Mouse (Mus musculus) forebrain, embryonic 13.5 days (tissue): Measurements from ENCODE around the gene Cybrd1. TPM values are rescaled to one million over a fixed set of nuclear protein-coding genes. Genes with fewer than 3 reads are reported as not detected.

Experiments used
- ATAC-seq: fragments of 200-750 bp; cut with Nextera tagmentation; 2 replicates; pipeline ENCODE4 v1.8.0; 2017
- H3K27ac ChIP-seq: fragments of 300-500 bp; sonication (generic); 2 replicates; pipeline ENCODE4 v1.5.1; 2015; ENCODE audit warnings: inconsistent platforms, mild to moderate bottlenecking, moderate library complexity
- H3K27me3 ChIP-seq: fragments of 300-500 bp; sonication (generic); 2 replicates; pipeline ENCODE4 v1.6.1; 2015; ENCODE audit warnings: mild to moderate bottlenecking, inconsistent platforms
- H3K36me3 ChIP-seq: fragments of 300-500 bp; sonication (generic); 2 replicates; pipeline ENCODE4 v1.6.1; 2015; ENCODE audit warnings: mild to moderate bottlenecking, inconsistent platforms; ENCODE audit not compliant: poor library complexity, severe bottlenecking
- H3K4me1 ChIP-seq: fragments of 300-500 bp; sonication (generic); 2 replicates; pipeline ENCODE4 v1.6.1; 2015; ENCODE audit warnings: inconsistent platforms
- H3K4me2 ChIP-seq: fragments of 300-500 bp; sonication (generic); 2 replicates; pipeline ENCODE4 v1.6.1; 2015; ENCODE audit warnings: inconsistent platforms, mild to moderate bottlenecking, moderate library complexity
- H3K4me3 ChIP-seq: fragments of 300-500 bp; sonication (generic); 2 replicates; pipeline ENCODE4 v1.5.1; 2015; ENCODE audit warnings: mild to moderate bottlenecking, inconsistent platforms
- H3K9ac ChIP-seq: fragments of 300-500 bp; sonication (generic); 2 replicates; pipeline ENCODE4 v1.6.1; 2015; ENCODE audit warnings: mild to moderate bottlenecking, inconsistent platforms
- H3K9me3 ChIP-seq: fragments of 300-500 bp; sonication (generic); replicated peaks from 2 replicates; pipeline ENCODE4 v1.6.1; 2016; ENCODE audit warnings: inconsistent platforms
- WGBS: fragments of 180-500 bp; shearing (Covaris S2); methylation state at CpG from one replicate; pipeline ENCODE4 v1.1.7; 2015; 5-methylcytosine and 5-hydroxymethylcytosine counted together
- polyA plus RNA-seq: library from polyadenylated mRNA; unstranded; fragments of >200 nt; fragmentation: Nextera tagmentation; extraction: Ambion mirVana; gene quantifications from 2 replicates; pipeline ENCODE4 v1.2.1, GENCODE M21; 2015

The Cybrd1 gene
- polyA plus RNA-seq, 1 experiment from 2014 or later, result 0.22 TPM

DNA sequence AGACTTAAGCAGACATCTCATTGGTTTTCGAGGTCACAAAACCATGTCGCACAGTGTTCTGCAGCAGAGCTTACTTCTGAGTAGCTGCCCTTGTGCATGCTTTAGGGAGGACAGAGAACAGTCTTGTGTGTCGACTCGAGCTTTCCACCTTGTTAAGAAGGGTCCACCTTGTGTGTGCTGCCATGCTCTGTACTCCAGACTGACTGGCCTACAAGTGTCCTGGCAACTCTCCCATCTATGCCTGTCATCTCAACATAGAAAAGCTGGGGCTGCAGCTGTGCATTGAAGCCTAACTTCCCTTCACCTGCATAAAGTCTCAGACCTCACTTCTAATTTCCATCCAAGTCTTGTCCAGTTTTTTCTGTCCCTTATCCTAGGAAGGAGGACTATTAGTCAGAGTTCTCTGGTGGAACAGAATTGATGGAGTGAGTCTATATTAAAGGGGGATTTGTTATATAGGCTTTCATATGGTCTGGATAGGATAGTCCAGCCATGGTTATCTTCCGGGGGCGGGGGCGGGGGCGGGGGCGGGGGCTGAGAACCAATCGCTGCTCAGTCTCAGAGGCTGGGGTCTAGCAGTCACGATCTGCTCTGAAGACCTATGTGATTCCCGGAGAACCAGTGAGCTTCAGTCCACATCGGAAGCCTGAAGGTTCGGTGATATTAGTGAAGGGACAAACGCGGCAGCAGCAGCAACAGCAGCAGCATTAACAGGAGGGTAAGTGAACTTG lies 42.0 kb downstream of the Cybrd1 start:
- ATAC-seq, result no peak
- peaks cover 27% of the 10 kb centered on the region for H3K4me1 ChIP-seq
- peak overlapping the region; percentile 49 for H3K4me2 ChIP-seq
- no peaks in the 10 kb centered on the region for H3K27me3 ChIP-seq
- WGBS, result 70% methylated on average over 16 of the region's 16 CpGs
- no peaks in the 10 kb centered on the region for H3K36me3 ChIP-seq
- H3K27ac ChIP-seq, result peak overlapping the region; percentile 62
- H3K4me3 ChIP-seq, result peak overlapping the region; percentile 13; the same call in 1 of the 2 replicates
- H3K9ac ChIP-seq, result no peak overlapping the region
- H3K9me3 ChIP-seq, result no peaks in the 10 kb centered on the region

DNA sequence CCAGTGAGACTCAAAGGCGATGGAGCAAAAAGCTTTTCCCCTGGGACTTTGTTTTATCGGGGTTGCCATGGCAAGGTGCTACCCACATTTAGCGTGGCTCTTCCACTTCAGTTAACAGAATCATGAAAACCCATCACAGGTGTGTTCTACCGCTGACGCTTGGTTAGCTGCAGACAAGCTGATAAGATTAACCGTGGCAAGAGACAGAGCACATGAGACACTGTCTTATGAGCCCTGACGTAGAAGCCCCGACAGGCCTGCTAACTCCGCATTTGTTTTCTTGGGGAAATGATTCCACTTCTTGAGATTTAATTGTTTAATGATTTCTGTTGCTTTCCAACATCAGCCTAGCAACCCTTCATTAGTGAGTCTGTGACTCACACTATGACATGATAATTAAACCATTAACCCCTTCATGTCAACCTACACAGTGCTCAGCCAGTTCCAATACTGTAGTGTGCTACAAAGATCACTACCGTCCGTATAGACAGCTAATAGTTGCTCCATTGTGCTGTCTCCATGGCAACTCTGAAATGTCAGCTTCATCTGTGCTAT lies 42.7 kb downstream of the Cybrd1 start:
- Histone ChIP-seq H3K9ac (0 out of 2 replicates have a peak overlapping the region, but pooled peaks have one; percentile 9), H3K4me2 (peak overlapping the region; percentile 49), H3K9me3 (no peaks in the 10 kb centered on the region), H3K4me1 (peaks cover 27% of the 10 kb centered on the region), H3K27me3 (no peaks in the 10 kb centered on the region), H3K36me3 (no peaks in the 10 kb centered on the region), H3K27ac (peak overlapping the region; percentile 62), H3K4me3 (peak overlapping the region; percentile 13; the same call in 1 of the 2 replicates)
- WGBS, result 19% methylated on average over 11 of the region's 11 CpGs
- peak; percentile 85 for ATAC-seq

DNA sequence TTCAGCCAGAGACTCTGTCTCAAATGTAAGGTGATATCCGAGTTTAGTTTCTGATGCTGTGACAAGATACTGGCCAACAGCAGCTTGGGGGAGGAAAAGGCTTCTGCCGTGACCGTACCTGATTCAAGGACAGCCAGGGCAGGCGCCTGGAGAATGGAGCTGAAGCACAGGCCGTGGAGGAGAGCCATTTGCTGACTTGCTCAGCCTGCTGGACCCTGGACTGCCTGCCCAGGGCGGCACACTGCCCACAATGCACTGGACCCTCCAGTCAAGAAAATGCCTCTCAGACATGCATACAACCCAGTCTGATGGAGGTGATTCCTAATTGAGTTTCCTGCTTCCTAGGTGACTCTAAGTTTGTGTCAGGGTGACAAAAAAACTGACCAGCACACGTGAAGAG lies 43.8 kb downstream of the Cybrd1 start:
- H3K4me3 ChIP-seq, result no peak overlapping the region
- ATAC-seq, result no peak
- no peaks in the 10 kb centered on the region for H3K36me3 ChIP-seq
- no peaks in the 10 kb centered on the region for H3K9me3 ChIP-seq
- peaks cover 27% of the 10 kb centered on the region for H3K4me1 ChIP-seq
- H3K27ac ChIP-seq, result no peak overlapping the region
- H3K27me3 ChIP-seq, result no peaks in the 10 kb centered on the region
- 89% methylated on average over 7 of the region's 7 CpGs for WGBS
- H3K4me2 ChIP-seq, result no peak overlapping the region
- no peak overlapping the region for H3K9ac ChIP-seq

DNA sequence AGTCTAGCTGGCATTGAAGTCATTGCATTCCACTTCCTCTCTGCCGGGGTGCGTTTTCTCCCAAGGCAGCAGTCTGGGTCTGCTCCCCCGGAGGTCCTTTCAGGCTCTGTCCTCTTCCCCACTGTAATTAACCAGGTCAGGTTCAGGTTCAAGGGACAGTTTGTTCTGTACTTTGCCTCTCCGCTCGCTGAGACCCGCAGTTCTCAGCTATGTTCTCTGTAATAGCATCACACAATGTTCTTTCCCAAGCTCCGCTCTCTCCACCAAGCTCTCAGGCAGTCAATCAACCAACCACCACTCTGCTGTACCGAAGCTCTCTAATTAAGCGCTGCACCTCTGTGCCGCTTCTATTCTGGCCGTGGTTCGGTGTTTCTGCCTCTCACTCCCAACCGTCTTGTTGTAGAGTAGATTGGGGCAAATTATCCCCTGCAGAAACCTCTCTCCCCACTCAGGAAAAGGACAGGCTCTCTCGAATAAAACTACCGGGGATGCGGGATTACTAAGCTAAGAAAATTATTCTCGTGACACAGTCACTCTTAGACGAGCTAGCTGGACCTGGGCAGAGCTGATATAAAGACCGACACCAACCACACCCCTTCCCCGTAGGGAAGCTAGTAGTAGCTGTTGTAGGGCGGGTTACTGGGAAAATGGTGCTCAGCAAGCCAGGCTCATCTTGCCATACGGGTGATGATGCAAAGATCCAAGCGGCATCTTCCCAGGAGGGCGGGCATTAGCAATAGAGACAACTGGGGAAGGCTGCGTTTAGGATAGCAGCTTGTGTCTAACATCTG lies 45.3 kb downstream of the Cybrd1 start:
- no peaks in the 10 kb centered on the region for H3K27me3 ChIP-seq
- H3K36me3 ChIP-seq, result no peaks in the 10 kb centered on the region
- H3K9me3 ChIP-seq, result no peaks in the 10 kb centered on the region
- 78% methylated on average over 25 of the region's 25 CpGs for WGBS
- no peak for ATAC-seq
- H3K4me3 ChIP-seq, result no peak overlapping the region
- peaks cover 28% of the 10 kb centered on the region for H3K4me1 ChIP-seq
- no peak overlapping the region for H3K4me2 ChIP-seq
- no peak overlapping the region for H3K27ac ChIP-seq
- H3K9ac ChIP-seq, result no peak overlapping the region

DNA sequence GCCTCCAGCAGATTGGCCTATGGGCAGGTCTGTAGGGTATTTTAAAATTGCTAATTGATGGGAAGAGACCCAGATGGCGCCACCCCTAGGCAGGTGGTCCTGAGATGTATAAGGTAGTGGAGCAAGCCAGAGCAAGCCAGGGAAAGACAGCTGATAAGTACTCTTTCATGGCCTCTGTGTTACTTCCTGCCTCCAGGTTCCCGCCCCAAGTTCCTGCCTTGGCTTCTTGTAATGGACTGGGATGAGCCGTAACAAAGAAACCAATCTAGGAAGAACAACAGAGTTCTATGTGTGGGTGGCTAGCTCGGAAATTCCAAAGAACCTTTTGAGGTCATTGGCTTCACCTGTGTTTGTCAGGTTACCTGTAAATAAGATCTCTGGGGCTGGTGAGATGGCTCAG lies 49.5 kb downstream of the Cybrd1 start:
- Histone ChIP-seq H3K9me3 (no peaks in the 10 kb centered on the region), H3K4me2 (no peak overlapping the region), H3K4me1 (peaks cover 22% of the 10 kb centered on the region), H3K9ac (no peak overlapping the region), H3K27me3 (no peaks in the 10 kb centered on the region), H3K4me3 (no peak overlapping the region), H3K36me3 (no peaks in the 10 kb centered on the region), H3K27ac (no peak overlapping the region)
- WGBS, result 83% methylated on average over 4 of the region's 4 CpGs
- ATAC-seq, result no peak

DNA sequence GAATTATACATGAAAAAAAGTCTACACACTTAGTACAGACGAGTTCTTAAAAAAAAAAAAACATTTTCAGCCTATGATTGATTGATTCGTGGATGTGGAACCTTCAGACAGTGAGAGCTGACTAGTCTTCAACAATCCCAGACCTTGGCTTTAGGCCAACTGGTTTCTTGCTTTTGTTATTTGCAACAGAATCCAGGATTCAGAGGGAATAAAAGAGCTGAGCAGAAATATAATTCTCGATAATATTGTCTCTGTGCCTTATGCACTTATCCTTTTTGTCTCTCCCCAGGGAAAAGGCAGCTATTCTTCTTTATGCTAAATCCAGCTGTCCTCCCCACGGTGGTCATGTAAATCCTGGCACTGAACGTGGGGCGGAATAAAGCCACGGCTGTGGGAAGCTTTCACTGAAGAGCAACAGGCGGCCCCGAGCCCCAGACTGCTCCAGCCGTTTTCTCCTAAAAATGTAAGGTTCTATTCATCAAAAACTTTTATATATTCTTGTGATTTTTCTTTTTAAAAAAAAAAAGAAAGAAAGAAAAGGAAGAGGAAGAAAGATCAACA lies 50.8 kb downstream of the Cybrd1 start:
- ATAC-seq, result 0 out of 2 replicates have a peak, but pooled peaks have one; percentile 30
- H3K9ac ChIP-seq, result no peak overlapping the region
- peak overlapping the region; percentile 40; the same call in 1 of the 2 replicates for H3K27ac ChIP-seq
- H3K27me3 ChIP-seq, result no peaks in the 10 kb centered on the region
- no peaks in the 10 kb centered on the region for H3K36me3 ChIP-seq
- H3K4me2 ChIP-seq, result no peak overlapping the region; the same call in 1 of the 2 replicates
- peaks cover 18% of the 10 kb centered on the region for H3K4me1 ChIP-seq
- H3K4me3 ChIP-seq, result no peak overlapping the region
- no peaks in the 10 kb centered on the region for H3K9me3 ChIP-seq
- WGBS, result 10% methylated on average over 10 of the region's 10 CpGs

DNA sequence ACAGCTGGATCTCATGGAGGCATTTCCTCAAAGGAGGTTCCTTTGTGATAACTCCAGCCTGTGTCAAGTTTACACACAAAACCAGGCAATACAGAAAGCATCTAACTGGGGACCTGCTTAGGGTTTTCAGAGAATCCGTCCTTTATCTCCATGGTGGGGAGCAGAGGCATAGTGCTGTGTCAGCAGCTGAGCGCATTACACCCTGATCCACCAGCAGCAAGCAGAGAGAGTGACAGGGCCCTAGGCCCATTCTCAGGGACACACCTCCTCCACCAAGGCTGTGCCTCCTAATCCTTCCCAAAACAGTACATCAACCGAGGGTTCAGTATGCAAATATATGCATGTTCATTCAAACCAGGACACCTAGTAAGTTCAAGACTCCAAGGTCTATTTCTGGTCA lies 55.3 kb downstream of the Cybrd1 start:
- 58% methylated on average over 3 of the region's 3 CpGs for WGBS
- ATAC-seq, result no peak
- no peak overlapping the region for H3K4me3 ChIP-seq

DNA sequence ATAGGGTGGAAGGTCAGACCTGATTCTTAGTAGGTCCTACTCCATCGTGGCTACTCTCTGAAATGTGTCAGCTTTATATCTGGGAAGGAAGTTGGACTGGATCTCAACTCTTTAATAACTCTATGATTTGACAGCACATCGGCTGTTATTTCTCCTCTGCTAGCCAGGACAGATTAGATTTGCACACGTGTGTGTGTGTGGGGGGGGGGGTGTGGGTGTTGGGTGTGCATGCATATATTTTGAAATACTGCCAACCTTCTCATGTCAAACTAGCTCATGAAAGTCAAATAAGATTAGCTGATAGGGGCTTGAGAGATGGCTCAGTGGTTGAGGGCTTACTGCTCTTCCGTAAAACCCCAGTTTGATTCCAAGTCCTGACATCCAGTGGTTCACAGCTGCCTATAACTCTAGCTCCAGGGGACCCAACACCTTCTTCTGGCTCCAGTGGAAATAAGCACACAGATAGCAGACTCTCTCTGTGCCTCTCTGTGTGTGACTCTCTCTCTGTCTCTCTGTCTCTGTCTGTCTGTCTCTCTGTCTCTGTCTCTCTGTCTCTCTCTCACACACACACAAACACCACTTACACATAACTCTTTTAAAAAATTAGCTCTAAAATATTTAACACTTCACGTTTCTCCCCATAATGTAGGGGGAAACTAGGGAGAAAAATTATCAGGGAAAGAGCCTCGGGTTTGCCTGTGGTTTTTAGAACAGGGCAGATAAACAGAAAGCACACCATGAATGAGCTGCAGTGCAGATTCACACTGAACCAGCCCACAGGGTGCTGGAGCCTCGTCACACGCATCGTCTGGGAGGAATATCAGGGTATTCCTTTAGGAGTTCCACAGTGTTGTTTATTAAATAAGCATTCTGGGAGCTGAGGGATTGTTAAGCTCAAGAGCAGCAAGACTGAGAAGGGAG lies 58.9 kb downstream of the Cybrd1 start:
- Histone ChIP-seq H3K27me3 (no peaks in the 10 kb centered on the region), H3K27ac (no peak overlapping the region), H3K9ac (no peak overlapping the region), H3K4me3 (no peak overlapping the region), H3K36me3 (no peaks in the 10 kb centered on the region), H3K4me2 (no peak overlapping the region), H3K4me1 (no peaks in the 10 kb centered on the region), H3K9me3 (no peaks in the 10 kb centered on the region)
- WGBS, result 71% methylated on average over 9 of the region's 9 CpGs
- ATAC-seq, result no peak

More for the DNA sequence above, 55.3 kb downstream of the Cybrd1 start:
- Histone ChIP-seq H3K27me3 (no peaks in the 10 kb centered on the region), H3K4me1 (peaks cover 17% of the 10 kb centered on the region), H3K36me3 (no peaks in the 10 kb centered on the region), H3K9me3 (no peaks in the 10 kb centered on the region), H3K9ac (no peak overlapping the region), H3K27ac (no peak overlapping the region), H3K4me2 (no peak overlapping the region)

DNA sequence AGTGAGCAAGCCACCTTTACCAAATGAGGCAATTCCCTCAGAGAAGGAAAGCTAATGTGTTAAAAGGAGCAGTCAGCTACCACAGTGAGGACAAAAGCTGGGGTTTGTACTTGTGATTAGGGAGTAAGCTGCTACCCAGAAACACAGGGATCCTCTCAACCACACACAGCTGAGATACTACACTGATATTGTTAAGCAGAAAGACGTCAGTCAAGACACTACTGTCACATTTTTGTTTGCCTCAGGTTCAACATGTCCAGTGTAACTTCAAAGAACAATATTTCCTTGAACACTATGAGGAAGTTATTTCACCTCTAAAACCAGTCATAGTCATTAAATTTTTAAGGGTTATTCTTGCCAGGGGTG lies 59.5 kb downstream of the Cybrd1 start:
- H3K4me1 ChIP-seq, result no peaks in the 10 kb centered on the region
- H3K36me3 ChIP-seq, result no peaks in the 10 kb centered on the region
- H3K4me3 ChIP-seq, result no peak overlapping the region
- H3K4me2 ChIP-seq, result no peak overlapping the region
- H3K9me3 ChIP-seq, result no peaks in the 10 kb centered on the region
- WGBS, result 78% methylated on average over 1 of the region's 1 CpGs
- H3K27ac ChIP-seq, result no peak overlapping the region
- no peaks in the 10 kb centered on the region for H3K27me3 ChIP-seq
- H3K9ac ChIP-seq, result no peak overlapping the region
- no peak for ATAC-seq

DNA sequence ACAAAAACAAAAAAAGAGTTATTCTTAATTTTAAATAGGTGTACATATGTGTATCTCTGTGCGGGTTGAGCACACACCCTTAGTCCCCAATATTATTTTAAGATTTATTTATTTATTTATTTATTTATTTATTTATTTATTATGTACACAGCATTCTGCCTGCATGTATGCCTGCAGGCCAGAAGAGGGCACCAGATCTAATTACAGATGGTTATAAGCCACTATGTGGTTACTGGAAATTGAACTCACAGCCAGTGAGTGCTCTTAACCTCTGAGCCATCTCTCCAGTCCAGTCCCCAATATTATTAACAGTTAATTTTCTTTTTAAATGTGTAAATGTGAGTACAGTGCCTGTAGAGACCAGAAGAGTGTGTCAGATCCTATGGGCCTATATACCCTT lies 60.0 kb downstream of the Cybrd1 start:
- no peak overlapping the region for H3K4me2 ChIP-seq
- no peaks in the 10 kb centered on the region for H3K4me1 ChIP-seq
- ATAC-seq, result no peak
- no peak overlapping the region for H3K27ac ChIP-seq
- 94% methylated on average over 1 of the region's 1 CpGs for WGBS
- H3K9ac ChIP-seq, result no peak overlapping the region
- H3K36me3 ChIP-seq, result no peaks in the 10 kb centered on the region
- H3K9me3 ChIP-seq, result no peaks in the 10 kb centered on the region
- H3K27me3 ChIP-seq, result no peaks in the 10 kb centered on the region
- no peak overlapping the region for H3K4me3 ChIP-seq

DNA sequence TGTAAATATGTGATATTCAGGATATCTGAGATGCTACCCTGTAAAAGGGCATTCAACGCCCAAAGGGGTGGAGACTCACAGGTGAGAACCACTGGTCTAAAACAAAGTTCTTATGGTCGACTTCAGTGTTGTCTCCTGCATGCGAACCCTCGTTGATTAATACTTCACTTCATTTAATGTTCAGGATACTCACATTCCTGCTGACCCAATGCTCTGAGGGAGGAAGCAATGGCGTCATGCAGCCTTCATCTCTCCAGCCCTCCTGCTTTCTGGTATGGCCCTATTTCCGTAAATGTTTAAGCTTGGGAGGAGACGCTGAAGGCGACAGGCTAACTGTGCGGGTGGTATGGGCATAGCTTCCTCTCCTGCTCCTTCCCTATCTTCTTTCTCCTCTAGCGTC lies 62.0 kb downstream of the Cybrd1 start:
- Histone ChIP-seq H3K27me3 (no peaks in the 10 kb centered on the region), H3K4me3 (no peak overlapping the region), H3K27ac (no peak overlapping the region), H3K9me3 (no peaks in the 10 kb centered on the region), H3K4me1 (no peaks in the 10 kb centered on the region), H3K36me3 (no peaks in the 10 kb centered on the region), H3K4me2 (no peak overlapping the region), H3K9ac (no peak overlapping the region)
- WGBS, result 92% methylated on average over 10 of the region's 10 CpGs
- no peak for ATAC-seq
